Mouse (Mus musculus) small intestine, adult 2 months (tissue): ENCODE data around the gene Macrod1. TPM values are rescaled to one million over a fixed set of nuclear protein-coding genes. Genes with fewer than 3 reads are reported as not detected.

Experiments used
- H3K27ac ChIP-seq: fragments of 200-500 bp; 2 replicates; pipeline ENCODE4 v1.5.1; 2012; ENCODE audit warnings: low read depth, low read length, control low read depth, inconsistent platforms; ENCODE audit not compliant: insufficient read depth
- H3K27me3 ChIP-seq: fragments of 200-500 bp; 2 replicates; pipeline ENCODE4 v1.6.1; 2012; ENCODE audit warnings: mild to moderate bottlenecking, moderate library complexity, low read length, inconsistent platforms; ENCODE audit not compliant: control insufficient read depth, insufficient read depth
- H3K36me3 ChIP-seq: fragments of 200-500 bp; 2 replicates; pipeline ENCODE4 v1.6.1; 2012; ENCODE audit warnings: mild to moderate bottlenecking, low read length, control low read depth, inconsistent platforms; ENCODE audit not compliant: control insufficient read depth, insufficient read depth
- H3K4me1 ChIP-seq: fragments of 200-500 bp; 2 replicates; pipeline ENCODE4 v1.6.1; 2012; ENCODE audit warnings: low read length, inconsistent platforms, mixed read lengths; ENCODE audit not compliant: control insufficient read depth, insufficient read depth, insufficient read length
- H3K4me3 ChIP-seq: fragments of 200-500 bp; 2 replicates; pipeline ENCODE4 v1.5.1; 2012; ENCODE audit warnings: low read depth, mild to moderate bottlenecking, control low read depth, inconsistent platforms, low read length, moderate library complexity
- CTCF ChIP-seq: fragments of 200-500 bp; IDR thresholded peaks from 2 replicates; pipeline ENCODE4 v1.5.1; 2012; ENCODE audit warnings: low read depth, mild to moderate bottlenecking, control low read depth, inconsistent platforms, low read length, moderate library complexity, mixed read lengths; ENCODE audit not compliant: insufficient replicate concordance, insufficient read length; ENCODE audit errors: extremely low read depth
- POLR2A ChIP-seq: fragments of 200-500 bp; IDR thresholded peaks from 2 replicates; pipeline ENCODE4 v1.6.1; 2012; ENCODE audit warnings: low read depth, mild to moderate bottlenecking, control low read depth, inconsistent platforms, low read length, moderate library complexity
- WGBS: fragments of 180-500 bp; shearing (Covaris S2); methylation state at CpG from one replicate; pipeline ENCODE4 v1.1.7; 2018; 5-methylcytosine and 5-hydroxymethylcytosine counted together
- polyA plus RNA-seq: library from polyadenylated mRNA; depleted of rRNA; stranded (reverse); fragments of >200 nt; gene quantifications from 2 replicates; pipeline ENCODE4 v1.2.3, GENCODE M21; 2012

Gene Macrod1
- polyA plus RNA-seq, 1 experiment: 37.2 TPM

GRCm38 (mm10) chr19:7214484-7214883 is 157.9 kb downstream of the Macrod1 start:
- Histone ChIP-seq H3K27me3 (no peaks in the 10 kb centered on the region), H3K4me3 (no peak overlapping the region), H3K27ac (no peak overlapping the region), H3K36me3 (peaks cover 42% of the 10 kb centered on the region), H3K4me1 (peaks cover 11% of the 10 kb centered on the region; the same call in 1 of the 2 replicates)
- 64% methylated on average over 5 of the region's 5 CpGs for WGBS
- no peak for TF ChIP-seq POLR2A
- TF ChIP-seq CTCF: no peak

GRCm38 (mm10) chr19:7217162-7217925 is 160.7 kb downstream of the Macrod1 start, which contains the start of gene Cox8a:
TSS of gene Cox8a (minus strand) at chr19:7217616.
- peak within 1 kb of the TSS; percentile 79 for H3K4me3 ChIP-seq
- H3K4me1 ChIP-seq: peaks cover 11% of the 10 kb centered on the region; the same call in 1 of the 2 replicates
- peaks cover 30% of the 10 kb centered on the region for H3K36me3 ChIP-seq
- peak; percentile 61 for TF ChIP-seq POLR2A
- TF ChIP-seq CTCF: no peak
- H3K27ac ChIP-seq: peak within 1 kb of the TSS; percentile 91
- H3K27me3 ChIP-seq: no peaks in the 10 kb centered on the region
- under 1% methylated on average over 50 of the region's 50 CpGs for WGBS

GRCm38 (mm10) chr19:7217926-7218267 is 161.3 kb downstream of the Macrod1 start:
- no peak for TF ChIP-seq CTCF
- no peak for TF ChIP-seq POLR2A
- Histone ChIP-seq H3K4me1 (peaks cover 11% of the 10 kb centered on the region; the same call in 1 of the 2 replicates), H3K27me3 (no peaks in the 10 kb centered on the region), H3K4me3 (peak overlapping the region; percentile 14; the same call in 1 of the 2 replicates), H3K27ac (no peak overlapping the region), H3K36me3 (peaks cover 29% of the 10 kb centered on the region)
- 5% methylated on average over 6 of the region's 6 CpGs for WGBS

GRCm38 (mm10) chr19:7218753-7219152 is 162.1 kb downstream of the Macrod1 start:
- WGBS: 93% methylated on average over 5 of the region's 5 CpGs
- TF ChIP-seq POLR2A (no peak), CTCF (no peak)
- Histone ChIP-seq H3K36me3 (peaks cover 22% of the 10 kb centered on the region), H3K4me1 (peaks cover 11% of the 10 kb centered on the region; the same call in 1 of the 2 replicates), H3K4me3 (no peak overlapping the region), H3K27ac (no peak overlapping the region), H3K27me3 (no peaks in the 10 kb centered on the region)

GRCm38 (mm10) chr19:7222196-7222595 is 165.6 kb downstream of the Macrod1 start:
- Histone ChIP-seq H3K27ac (no peak overlapping the region), H3K27me3 (no peaks in the 10 kb centered on the region), H3K4me3 (no peak overlapping the region), H3K4me1 (peaks cover 12% of the 10 kb centered on the region), H3K36me3 (0 out of 2 replicates have a peak, but pooled peaks cover 1% of the 10 kb centered on the region)
- 82% methylated on average over 6 of the region's 6 CpGs for WGBS
- TF ChIP-seq POLR2A: no peak
- TF ChIP-seq CTCF: no peak

- no peak for TF ChIP-seq POLR2A
- TF ChIP-seq CTCF: no peak
- H3K36me3 ChIP-seq: peaks cover 9% of the 10 kb centered on the region; the same call in 1 of the 2 replicates
- peaks cover 18% of the 10 kb centered on the region for H3K4me1 ChIP-seq
- H3K27ac ChIP-seq: no peak overlapping the region
- no peaks in the 10 kb centered on the region for H3K27me3 ChIP-seq
- no peak overlapping the region for H3K4me3 ChIP-seq
Observed at GRCm38 (mm10) chr19:7223488-7223887, 166.9 kb downstream of the Macrod1 start.

- H3K27me3 ChIP-seq: no peaks in the 10 kb centered on the region
- peaks cover 18% of the 10 kb centered on the region for H3K4me1 ChIP-seq
- no peak overlapping the region for H3K4me3 ChIP-seq
- no peak overlapping the region for H3K27ac ChIP-seq
- WGBS: 94% methylated on average over 3 of the region's 3 CpGs
- H3K36me3 ChIP-seq: peaks cover 13% of the 10 kb centered on the region; the same call in 1 of the 2 replicates
- no peak for TF ChIP-seq CTCF
- TF ChIP-seq POLR2A: no peak
Observed at GRCm38 (mm10) chr19:7224253-7224652, 167.6 kb downstream of the Macrod1 start.
